Mouse (Mus musculus) C2C12 (cell line): ENCODE measurements around the gene Rabgap1l.

ENCODE experiments used
- CEBPB ChIP-seq: IDR thresholded peaks from one replicate; pipeline ENCODE4 v1.6.1; 2011; ENCODE audit warnings: low read depth, mild to moderate bottlenecking, control low read depth, moderate library complexity
- CTCF ChIP-seq: IDR thresholded peaks from one replicate; pipeline ENCODE4 v1.5.1; 2011; ENCODE audit not compliant: control insufficient read depth, insufficient read depth, insufficient read length
- MAX ChIP-seq: IDR thresholded peaks from one replicate; pipeline ENCODE4 v1.6.1; 2011; ENCODE audit warnings: mild to moderate bottlenecking, control low read depth

DNA sequence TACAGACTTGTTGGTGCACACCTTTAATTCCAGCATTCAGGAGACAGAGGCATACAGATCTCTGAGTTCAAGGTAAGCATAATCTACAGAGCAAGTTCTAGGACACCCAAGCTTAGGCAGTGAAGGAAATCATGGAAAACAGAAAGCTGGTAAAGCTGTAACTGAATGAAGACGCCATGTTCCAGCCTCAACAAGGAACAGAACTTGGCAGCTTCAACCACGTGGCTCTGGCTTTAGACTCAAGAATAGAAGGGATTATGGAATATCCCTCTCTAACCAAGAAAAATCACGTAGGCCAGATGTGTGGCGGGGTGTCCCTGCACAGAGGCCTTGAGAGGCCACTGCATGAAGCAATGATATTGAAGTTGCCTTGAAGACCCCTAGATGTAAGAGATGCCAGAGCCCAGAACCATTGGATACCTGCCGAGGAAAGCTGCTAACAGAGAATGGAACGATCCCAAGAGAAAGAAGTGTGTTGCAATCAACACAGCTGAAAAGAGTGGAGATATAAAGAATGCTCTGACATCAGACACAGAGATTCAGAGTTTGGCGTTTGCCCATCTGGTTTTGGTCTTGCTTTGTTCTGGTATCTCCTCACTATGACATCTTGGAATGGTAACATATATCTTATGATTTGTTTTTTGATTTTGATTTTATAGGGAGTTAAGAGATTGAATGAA lies 102.4 kb downstream of the Rabgap1l start:
- no peak for TF ChIP-seq CTCF
- TF ChIP-seq CEBPB = peak; percentile 52
- TF ChIP-seq MAX = no peak
